Mouse (Mus musculus) forebrain, embryonic 11.5 days (tissue): ENCODE data around the gene Rassf1. TPM values are rescaled to one million over a fixed set of nuclear protein-coding genes. Genes with fewer than 3 reads are reported as not detected.

Source experiments
- ATAC-seq: fragments of 200-750 bp; cut with Nextera tagmentation; replicated peaks from 2 replicates; pipeline ENCODE4 v1.8.0; 2017; ENCODE audit warnings: moderate TSS enrichment; ENCODE audit not compliant: low FRiP score
- DNase-seq: peaks from one replicate; pipeline ENCODE4 v3.0.0-alpha.2; 2017; ENCODE audit warnings: low spot score
- H3K27ac ChIP-seq: fragments of 300-500 bp; sonication (generic); 2 replicates; pipeline ENCODE4 v1.5.1; 2014; ENCODE audit warnings: low read depth, low read length
- H3K27me3 ChIP-seq: fragments of 300-500 bp; sonication (generic); 2 replicates; pipeline ENCODE4 v1.6.1; 2014; ENCODE audit warnings: mild to moderate bottlenecking, low read length, mixed read lengths; ENCODE audit not compliant: control insufficient read depth, insufficient read depth
- H3K36me3 ChIP-seq: fragments of 300-500 bp; sonication (generic); 2 replicates; pipeline ENCODE4 v1.6.1; 2014; ENCODE audit warnings: mild to moderate bottlenecking, low read length, moderate library complexity, mixed read lengths; ENCODE audit not compliant: control insufficient read depth, insufficient read depth
- H3K4me1 ChIP-seq: fragments of 300-500 bp; sonication (generic); replicated peaks from 2 replicates; pipeline ENCODE4 v1.6.1; 2014; ENCODE audit warnings: low read length, mixed read lengths; ENCODE audit not compliant: control insufficient read depth, insufficient read depth
- H3K4me2 ChIP-seq: fragments of 300-500 bp; sonication (generic); 2 replicates; pipeline ENCODE4 v1.6.1; 2014; ENCODE audit warnings: low read depth, mild to moderate bottlenecking, low read length, moderate library complexity, mixed read lengths; ENCODE audit not compliant: severe bottlenecking
- H3K4me3 ChIP-seq: fragments of 300-500 bp; sonication (generic); 2 replicates; pipeline ENCODE4 v1.5.1; 2014; ENCODE audit warnings: low read depth, low read length
- H3K9ac ChIP-seq: fragments of 300-500 bp; sonication (generic); 2 replicates; pipeline ENCODE4 v1.6.1; 2014; ENCODE audit warnings: low read length
- H3K9me3 ChIP-seq: fragments of 300-500 bp; sonication (generic); 2 replicates; pipeline ENCODE4 v1.6.1; 2016; ENCODE audit warnings: low read length, mixed read lengths; ENCODE audit not compliant: control insufficient read depth
- WGBS: fragments of 180-500 bp; shearing (Covaris S2); extraction: QIAGEN DNeasy Blood & Tissue Kit; methylation state at CpG from one replicate; pipeline ENCODE4 v1.1.7; 2014; 5-methylcytosine and 5-hydroxymethylcytosine counted together
- polyA plus RNA-seq: library from polyadenylated mRNA; unstranded; fragments of >200 nt; fragmentation: Nextera tagmentation; extraction: Ambion mirVana; gene quantifications from 2 replicates; pipeline ENCODE4 v1.2.1, GENCODE M21; 2014

The Rassf1 gene
- polyA plus RNA-seq, 1 experiment from 2014 or later = 48.2 TPM

GRCm38 (mm10) chr9:107514303-107514955, 36.9 kb upstream of the Rassf1 start:
- Histone ChIP-seq H3K27ac (no peak overlapping the region), H3K36me3 (no peaks in the 10 kb centered on the region), H3K4me1 (peaks cover 7% of the 10 kb centered on the region), H3K9me3 (no peaks in the 10 kb centered on the region), H3K4me2 (no peak overlapping the region), H3K27me3 (no peaks in the 10 kb centered on the region; the same call in 1 of the 2 replicates), H3K9ac (no peak overlapping the region), H3K4me3 (no peak overlapping the region)
- ATAC-seq (peak; percentile 35; the same call in 1 of the 2 replicates), DNase-seq (peak; percentile 95)
- WGBS = 26% methylated on average over 14 of the region's 14 CpGs

- no peaks in the 10 kb centered on the region for H3K9me3 ChIP-seq
- 54% methylated on average over 6 of the region's 6 CpGs for WGBS
- H3K36me3 ChIP-seq = no peaks in the 10 kb centered on the region
- no peak for ATAC-seq
- H3K9ac ChIP-seq = no peak overlapping the region
- no peak overlapping the region for H3K4me3 ChIP-seq
- no peak for DNase-seq
- peaks cover 3% of the 10 kb centered on the region; the same call in 1 of the 2 replicates for H3K27me3 ChIP-seq
- H3K4me2 ChIP-seq = no peak overlapping the region
- H3K27ac ChIP-seq = no peak overlapping the region
- peaks cover 16% of the 10 kb centered on the region for H3K4me1 ChIP-seq
Observed at GRCm38 (mm10) chr9:107520331-107520730, 31.0 kb upstream of the Rassf1 start.

GRCm38 (mm10) chr9:107521190-107521589, 30.2 kb upstream of the Rassf1 start:
- no peak for DNase-seq
- H3K9ac ChIP-seq = no peak overlapping the region
- WGBS = 67% methylated on average over 5 of the region's 5 CpGs
- no peaks in the 10 kb centered on the region for H3K9me3 ChIP-seq
- H3K4me3 ChIP-seq = no peak overlapping the region
- no peak for ATAC-seq
- H3K4me2 ChIP-seq = no peak overlapping the region
- peaks cover 18% of the 10 kb centered on the region for H3K4me1 ChIP-seq
- H3K36me3 ChIP-seq = no peaks in the 10 kb centered on the region
- peaks cover 11% of the 10 kb centered on the region; the same call in 1 of the 2 replicates for H3K27me3 ChIP-seq
- H3K27ac ChIP-seq = no peak overlapping the region

DNA sequence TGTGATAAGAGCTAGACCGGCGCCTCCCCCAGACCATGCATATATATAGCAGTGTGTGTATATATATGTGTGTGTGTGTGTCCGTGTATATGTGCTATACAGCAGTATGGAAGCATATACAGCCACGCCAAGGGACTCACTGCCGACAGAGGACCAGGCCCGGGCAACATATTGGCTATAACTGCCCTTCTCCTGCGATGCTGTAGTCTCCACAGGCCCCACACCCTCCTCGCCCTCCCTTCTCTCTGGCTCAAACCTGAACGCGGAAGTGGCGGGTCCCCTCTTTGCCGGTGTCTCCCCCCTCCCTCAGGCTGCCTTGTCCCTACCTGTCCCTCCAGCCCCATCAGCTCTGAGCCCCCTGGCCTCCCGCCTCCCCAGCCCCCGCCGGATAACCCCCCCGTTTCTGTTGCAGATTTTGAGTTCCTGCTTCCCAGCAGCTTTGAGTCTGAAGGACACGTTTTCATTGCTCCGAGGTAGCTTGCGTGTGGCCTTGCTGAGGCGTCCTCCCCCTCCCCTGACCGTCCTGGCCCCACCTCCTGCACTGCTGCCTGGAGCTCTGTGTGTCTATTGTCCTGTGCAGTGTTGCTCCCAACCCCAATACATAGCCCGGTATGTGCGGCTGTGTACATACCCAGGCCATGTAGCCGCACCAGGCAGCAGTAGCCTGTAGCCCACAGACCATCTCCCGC, 29.5 kb upstream of the Rassf1 start:
- peak overlapping the region; percentile 21; the same call in 1 of the 2 replicates for H3K9ac ChIP-seq

GRCm38 (mm10) chr9:107522400-107522711, 29.0 kb upstream of the Rassf1 start:
- no peak overlapping the region for H3K27ac ChIP-seq
- H3K9ac ChIP-seq = peak overlapping the region; percentile 21
- DNase-seq (no peak), ATAC-seq (no peak; the same call in 1 of the 2 replicates)
- no peaks in the 10 kb centered on the region for H3K36me3 ChIP-seq
- peaks cover 19% of the 10 kb centered on the region for H3K27me3 ChIP-seq
- peaks cover 22% of the 10 kb centered on the region for H3K4me1 ChIP-seq
- H3K4me3 ChIP-seq = no peak overlapping the region
- H3K9me3 ChIP-seq = no peaks in the 10 kb centered on the region
- peak overlapping the region; percentile 19; the same call in 1 of the 2 replicates for H3K4me2 ChIP-seq
- 53% methylated on average over 2 of the region's 2 CpGs for WGBS

More for the DNA sequence above, 29.5 kb upstream of the Rassf1 start:
- Histone ChIP-seq H3K4me2 (peak overlapping the region; percentile 19; the same call in 1 of the 2 replicates), H3K4me1 (peaks cover 19% of the 10 kb centered on the region), H3K27ac (no peak overlapping the region), H3K4me3 (no peak overlapping the region), H3K27me3 (peaks cover 15% of the 10 kb centered on the region; the same call in 1 of the 2 replicates), H3K9me3 (no peaks in the 10 kb centered on the region), H3K36me3 (no peaks in the 10 kb centered on the region)
- DNase-seq (peak; percentile 63), ATAC-seq (no peak; the same call in 1 of the 2 replicates)
- WGBS = 21% methylated on average over 23 of the region's 25 CpGs

GRCm38 (mm10) chr9:107526198-107527026, 24.9 kb upstream of the Rassf1 start:
- WGBS = 4% methylated on average over 44 of the region's 44 CpGs
- Histone ChIP-seq H3K27ac (no peak overlapping the region), H3K36me3 (no peaks in the 10 kb centered on the region), H3K27me3 (peaks cover 23% of the 10 kb centered on the region), H3K9me3 (no peaks in the 10 kb centered on the region), H3K4me3 (peak overlapping the region; percentile 30), H3K9ac (no peak overlapping the region; the same call in 1 of the 2 replicates), H3K4me2 (peak overlapping the region; percentile 53), H3K4me1 (peaks cover 16% of the 10 kb centered on the region)
- peak; percentile 91 for DNase-seq
- peak; percentile 71 for ATAC-seq

DNA sequence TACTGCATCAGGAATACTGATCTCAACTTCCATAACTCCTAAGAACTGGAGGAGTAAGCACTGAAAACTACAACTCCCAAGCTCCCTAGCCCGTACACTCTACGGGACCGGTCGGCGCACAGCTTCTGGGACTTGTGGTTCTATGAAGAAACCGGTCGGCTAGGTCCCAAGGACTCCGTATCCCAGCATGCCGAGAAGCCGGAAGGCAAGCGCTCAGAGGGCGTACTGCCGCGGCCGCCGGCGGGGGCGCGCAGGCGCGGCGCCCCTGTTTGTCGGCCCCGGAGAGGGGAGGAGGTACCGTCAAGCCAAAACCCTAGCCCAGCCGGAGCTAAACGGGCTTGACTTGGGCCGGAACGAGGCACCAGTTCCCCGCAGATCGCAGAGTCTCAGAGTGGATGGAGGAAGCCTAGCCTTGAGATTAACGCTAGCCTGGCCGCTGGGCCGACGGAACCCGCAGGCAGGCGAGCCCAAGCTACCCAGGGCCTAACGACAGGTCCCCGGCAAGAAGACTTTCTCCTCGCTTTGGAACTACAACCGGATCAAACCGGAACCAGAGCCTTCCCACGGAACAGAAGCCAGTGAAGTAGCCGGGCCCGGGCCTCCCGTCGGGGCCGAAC, 17.5 kb upstream of the Rassf1 start, which contains the start of gene Tmem115:
Gene Tmem115 (plus strand): TSS at position 155 of the 617 bp plus-strand sequence.
- Histone ChIP-seq H3K4me3 (peak within 1 kb of the TSS; percentile 60), H3K27me3 (no peaks in the 10 kb centered on the region), H3K36me3 (peaks cover 7% of the 10 kb centered on the region), H3K9me3 (no peaks in the 10 kb centered on the region), H3K9ac (peak within 1 kb of the TSS; percentile 80), H3K4me2 (peak within 1 kb of the TSS; percentile 78), H3K4me1 (peaks cover 17% of the 10 kb centered on the region), H3K27ac (no peak within 1 kb of the TSS)
- DNase-seq (peak; percentile 94), ATAC-seq (peak; percentile 98)
- under 1% methylated on average over 48 of the region's 48 CpGs for WGBS
